Mouse (Mus musculus) Muller cell, postnatal 12 days (primary cell): ENCODE measurements at regions not wholly inside any gene's neighbourhood (a gene's known extent, or its start where the extent isn't known, plus 50 kb on each side); places are given as distances from the start of the nearest gene placed in this dataset.

Experiments
- DNase-seq: peaks from one replicate; pipeline ENCODE4 v3.0.0-alpha.2; 2015; ENCODE audit errors: inconsistent ontology term

DNA sequence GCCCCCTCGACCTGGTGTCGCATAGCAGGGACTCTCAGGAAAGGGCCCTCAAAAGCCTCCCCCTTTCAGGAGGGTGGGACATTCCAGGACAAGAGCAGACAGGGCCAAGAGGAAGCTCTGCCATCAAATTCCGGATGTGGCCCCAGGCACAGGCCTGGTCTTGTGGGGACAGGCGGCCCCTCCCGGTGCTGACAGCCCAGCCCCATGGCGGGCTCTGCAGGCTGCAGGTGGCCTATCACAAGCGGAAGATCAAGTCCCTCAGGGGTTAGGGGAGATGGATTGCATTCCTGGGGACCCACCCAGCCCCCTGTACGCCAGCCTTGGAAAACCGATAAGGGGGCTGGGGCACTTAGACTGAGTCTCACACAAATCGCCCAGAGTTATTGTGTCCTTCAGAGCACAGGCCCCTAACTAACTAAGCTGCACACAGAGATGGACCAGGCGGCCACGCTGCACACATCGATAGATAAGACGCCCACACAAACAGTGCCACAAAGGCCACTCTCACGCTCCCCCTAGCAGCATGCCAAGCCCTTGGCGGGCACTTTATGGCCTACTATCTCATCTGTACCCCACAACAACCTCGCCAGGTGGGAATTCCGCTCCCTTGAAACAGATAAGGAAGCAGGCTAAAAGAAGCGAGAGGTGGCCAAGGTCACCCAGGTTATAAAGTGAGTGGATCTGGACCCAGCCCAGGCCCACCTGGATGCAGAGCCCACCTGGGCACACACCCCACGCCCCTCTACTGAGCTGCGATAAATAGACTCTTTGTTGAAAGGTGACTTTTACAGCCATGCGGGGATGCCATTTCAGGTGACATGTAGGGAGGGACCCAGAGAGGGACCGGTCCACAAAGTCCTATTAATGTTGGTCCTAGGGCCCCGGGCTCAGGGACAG lies 55.5 kb downstream of the Gm5294 start:
- DNase-seq, result no peak

- peak; percentile 97 for DNase-seq
Measured at GRCm38 (mm10) chr5:138881649-138882226, 61.9 kb downstream of the Gm5294 start.

- no peak for DNase-seq
Measured at GRCm38 (mm10) chr5:138883573-138883972, 63.7 kb downstream of the Gm5294 start.

DNA sequence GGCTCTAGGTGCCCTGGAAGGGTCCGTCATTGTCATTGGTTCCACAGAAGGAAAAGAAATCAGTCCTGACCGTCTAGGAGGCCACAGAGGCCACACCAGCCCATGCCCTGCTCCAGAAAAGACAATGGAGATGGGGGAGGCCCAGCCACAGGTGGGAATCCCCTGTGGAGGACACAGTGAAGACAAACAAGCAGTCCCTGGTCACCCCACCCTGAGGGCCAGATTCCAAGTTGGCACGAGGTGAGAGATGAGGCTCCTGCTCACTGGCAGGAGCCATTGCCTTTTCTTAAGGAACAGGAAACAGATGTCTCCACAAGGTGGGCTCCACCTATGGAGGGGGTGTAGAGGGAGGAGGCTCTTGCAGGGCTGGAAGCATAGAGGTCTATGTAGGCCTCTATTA lies 66.0 kb downstream of the Gm5294 start:
- no peak for DNase-seq

DNA sequence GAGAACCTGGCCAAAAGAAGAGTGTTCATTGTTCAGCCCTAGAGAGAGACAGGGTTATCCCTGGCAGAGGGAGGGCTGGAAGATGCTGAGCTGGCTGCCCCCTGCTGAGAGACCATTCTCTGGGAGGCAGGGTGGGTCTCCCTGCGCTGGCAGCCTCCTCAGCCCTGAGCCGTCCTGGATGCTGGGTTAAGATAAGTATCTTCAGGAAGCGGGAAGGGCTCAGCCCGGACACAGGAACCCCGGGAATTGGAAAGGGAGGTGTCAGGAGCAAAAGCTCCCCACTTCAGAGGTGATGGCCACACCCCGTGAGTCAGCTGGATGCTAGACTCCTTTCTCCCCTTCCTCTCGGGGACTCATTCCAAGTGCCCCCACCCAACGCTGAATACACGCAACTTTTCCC lies 68.9 kb downstream of the Gm5294 start:
- no peak for DNase-seq

GRCm38 (mm10) chr5:138889760-138890159 lies 69.9 kb downstream of the Gm5294 start:
- no peak for DNase-seq

DNA sequence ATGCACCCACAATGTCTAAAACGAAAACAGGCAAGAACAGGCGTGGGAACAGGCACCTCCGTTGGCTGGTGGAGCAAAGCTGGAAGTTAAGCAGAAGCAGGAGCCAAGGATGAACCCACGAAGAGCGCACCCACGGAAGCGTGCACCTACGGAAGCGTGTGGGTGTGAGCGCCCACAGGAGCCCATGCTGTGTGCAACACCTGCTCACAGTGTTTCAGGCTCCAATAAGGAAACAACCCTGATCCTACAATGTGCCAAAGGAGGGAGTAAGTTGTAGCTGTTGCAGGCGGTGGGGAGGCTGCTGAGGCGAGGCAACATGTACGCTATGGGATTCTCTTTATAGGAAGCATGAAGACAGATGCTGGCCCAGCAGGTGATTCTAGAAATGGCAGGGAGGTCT lies 74.6 kb downstream of the Gm5294 start:
- DNase-seq, result no peak

DNA sequence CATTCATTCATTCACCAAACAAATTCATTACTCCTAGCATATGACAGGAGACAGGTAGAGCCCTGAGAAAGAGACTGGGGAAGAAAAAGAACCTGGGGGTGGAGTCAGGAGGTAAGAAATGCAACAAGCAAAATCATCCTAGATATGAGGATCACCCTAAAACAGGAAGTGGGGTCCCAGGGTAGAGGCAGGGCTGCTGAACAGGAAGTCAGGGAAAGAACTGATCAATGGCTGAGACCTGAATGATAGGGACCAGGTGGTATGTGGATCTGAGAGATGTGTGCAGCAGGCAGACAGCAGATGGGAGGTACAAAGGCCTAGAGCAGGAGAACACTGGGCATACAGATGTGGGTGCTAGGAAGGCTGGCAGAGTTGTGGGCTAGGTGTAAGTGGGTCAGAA lies 77.4 kb downstream of the Gm5294 start:
- no peak for DNase-seq

DNA sequence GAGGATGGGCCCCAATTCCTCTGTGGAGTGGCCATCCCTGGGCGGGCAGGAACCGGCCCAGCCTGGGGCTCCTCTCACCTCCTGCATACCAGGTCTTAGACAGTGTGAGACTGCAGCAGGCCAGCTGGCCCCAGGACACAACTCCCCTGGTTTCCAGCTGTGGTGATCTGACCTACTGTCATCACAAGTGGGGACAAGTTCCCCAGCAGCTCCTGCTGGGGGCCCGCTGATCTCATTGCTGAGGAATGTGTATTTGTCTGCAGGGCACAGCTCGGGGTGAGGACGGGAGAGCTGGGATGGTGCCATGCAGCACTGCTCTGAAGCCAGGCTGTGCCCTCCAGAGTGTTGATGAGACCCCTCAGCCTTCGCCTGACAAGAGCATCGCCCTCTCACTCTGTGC lies 78.6 kb downstream of the Gm5294 start:
- DNase-seq, result peak; percentile 60

DNA sequence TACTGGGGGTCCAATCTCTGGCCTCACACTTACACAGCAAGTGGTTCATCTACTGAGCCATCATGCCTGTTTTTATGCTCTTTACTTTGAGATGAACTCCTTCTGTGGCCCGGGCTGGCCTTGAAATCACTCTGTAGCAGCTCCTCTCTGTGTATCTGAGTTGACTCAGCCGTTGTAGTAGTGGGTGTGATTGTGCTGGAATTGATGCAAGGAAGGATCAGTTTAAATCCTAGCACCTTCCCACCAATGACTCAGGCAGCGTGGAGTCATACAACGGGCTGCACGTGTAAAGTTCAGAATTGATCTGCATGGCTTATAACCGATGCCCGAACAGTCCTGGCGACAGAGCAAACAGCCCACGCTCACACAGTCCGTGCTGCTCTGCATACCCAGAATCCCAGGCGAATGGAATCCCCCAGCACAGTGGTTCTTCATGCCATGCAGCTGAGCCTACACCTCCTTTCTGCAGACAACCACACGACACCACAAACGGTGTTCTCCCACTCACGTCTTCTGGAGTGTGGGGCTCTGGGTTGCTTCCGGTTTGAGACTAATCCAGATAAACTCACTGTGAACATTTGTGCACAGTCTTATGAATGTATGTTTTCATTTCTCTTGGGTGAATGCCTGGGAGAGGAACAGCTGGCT lies 81.2 kb downstream of the Gm5294 start:
- no peak for DNase-seq

DNA sequence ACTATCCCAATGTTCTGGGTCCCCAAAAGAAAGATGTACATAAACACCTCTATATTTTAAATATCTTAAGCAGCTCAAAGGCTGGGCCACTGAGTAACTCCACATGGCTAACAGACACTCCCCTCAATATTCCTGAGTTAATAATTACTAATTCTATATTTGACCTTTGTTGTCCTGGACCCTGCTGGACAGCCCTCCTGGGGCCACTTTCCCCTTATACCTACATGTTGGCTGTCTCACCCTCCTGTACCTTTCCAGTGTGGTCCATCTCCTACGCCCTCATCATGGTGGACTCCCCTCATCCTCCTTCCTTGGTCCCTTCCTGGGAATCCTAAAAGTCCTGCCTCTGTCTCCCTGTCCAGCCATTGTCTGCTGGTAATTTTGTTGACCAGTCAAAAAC lies 82.4 kb downstream of the Gm5294 start:
- DNase-seq, result no peak

DNA sequence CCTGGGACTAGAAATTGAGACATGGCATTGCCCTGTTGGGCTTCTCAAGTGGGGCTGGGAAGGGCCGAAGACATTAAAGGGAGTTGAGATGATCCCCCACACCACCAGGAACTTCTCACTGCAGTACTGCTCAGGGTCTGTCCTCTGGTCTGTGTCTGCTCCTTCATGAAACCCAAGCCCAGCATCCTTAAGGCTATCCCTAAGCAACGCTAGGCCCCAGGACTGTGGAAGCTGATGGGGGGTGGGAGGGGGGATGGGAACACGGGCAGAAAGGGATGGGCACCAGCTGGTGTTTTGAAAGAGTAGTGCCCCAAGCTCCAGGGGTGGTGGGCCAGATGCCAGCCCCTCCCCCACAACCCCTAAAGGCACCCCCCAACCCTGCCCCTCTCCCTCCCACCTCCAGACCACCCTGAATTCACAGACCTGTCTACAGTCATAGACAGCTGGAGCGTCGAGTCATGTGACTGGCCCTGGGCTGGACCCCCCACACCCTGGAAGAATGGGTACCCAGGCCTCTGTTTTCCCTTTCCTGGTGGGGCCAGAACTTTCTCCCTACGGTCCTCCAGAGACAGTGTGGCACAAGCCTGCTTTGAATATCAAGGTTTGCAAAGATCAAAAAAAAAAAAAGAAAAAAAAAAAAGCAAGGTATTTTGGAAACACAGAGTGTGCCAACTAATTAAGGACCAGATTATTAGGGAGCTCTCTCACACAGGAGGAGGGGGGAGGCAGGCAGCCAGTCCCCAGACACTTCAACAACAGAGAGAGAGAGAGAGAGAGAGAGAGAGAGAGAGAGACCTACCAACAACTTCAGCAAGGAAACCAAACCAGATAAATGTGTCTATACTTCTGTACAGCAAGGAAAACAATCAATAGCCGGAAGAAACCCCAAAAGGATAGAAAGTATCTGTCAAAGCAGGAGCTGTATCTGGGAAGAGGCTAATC lies 85.1 kb downstream of the Pdgfa start:
- no peak for DNase-seq

DNA sequence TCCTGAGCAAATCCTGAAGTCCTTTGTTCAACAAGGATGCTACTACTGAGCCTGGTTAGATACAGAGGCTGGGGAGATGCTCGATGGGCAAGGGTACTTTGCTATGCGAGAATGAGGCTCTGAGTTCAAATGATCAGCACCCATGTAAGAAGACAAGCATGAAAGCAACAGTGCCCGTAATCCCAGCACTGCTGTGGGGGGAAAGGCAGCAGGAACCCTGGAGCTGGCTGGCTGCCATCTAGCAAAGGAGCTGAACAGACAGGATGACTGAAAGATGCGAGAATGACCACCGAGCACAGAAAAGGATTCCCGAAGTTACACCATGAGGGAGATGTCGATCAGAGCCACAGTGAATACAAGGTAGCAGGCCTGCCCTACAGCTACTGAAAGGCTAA lies 84.5 kb downstream of the Pdgfa start:
- no peak for DNase-seq

- DNase-seq, result no peak
Measured at GRCm38 (mm10) chr5:138915068-138915467, 82.1 kb downstream of the Pdgfa start.

- DNase-seq, result no peak
Measured at GRCm38 (mm10) chr5:138915496-138915895, 81.7 kb downstream of the Pdgfa start.

GRCm38 (mm10) chr5:138920156-138920845 lies 76.9 kb downstream of the Pdgfa start:
- DNase-seq, result peak; percentile 51

DNA sequence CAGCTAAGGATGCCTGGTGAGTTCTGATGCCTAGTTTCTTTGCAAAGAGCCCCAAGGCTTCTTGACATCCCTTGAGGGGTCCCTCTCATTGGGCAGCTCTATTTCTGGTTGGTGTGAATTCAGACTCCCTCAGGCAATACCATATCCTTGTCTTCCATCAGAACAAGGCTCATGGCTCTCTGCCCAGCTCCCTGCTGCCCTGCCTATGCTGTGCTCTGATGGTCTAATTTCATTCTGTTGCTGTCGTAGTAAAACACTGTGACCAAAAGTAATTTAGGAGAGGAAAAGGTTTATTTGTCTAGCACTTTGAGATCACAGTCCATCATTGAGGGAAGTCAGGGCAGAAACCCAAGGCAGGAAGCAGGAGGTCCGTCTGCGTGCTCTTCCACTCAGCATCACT lies 75.1 kb downstream of the Pdgfa start:
- no peak for DNase-seq
